ENCODE assay signal across 20 mouse cellular contexts in genomic region chr7:34663145-34663544, GRCm38 (mm10). TPM values are rescaled to one million over a fixed set of nuclear protein-coding genes. Genes with fewer than 3 reads are reported as not detected.
"Had no signal": no experiment of that assay in that cellular context is flagged by ENCODE, and none has a peak within 500 bp of the region (broad histone marks: within the 10 kb centered on the region; RNA-seq: fewer than 3 reads in every experiment).

No protein-coding gene starts in this region.

- ATAC-seq: liver, postnatal 0 days; lung, postnatal 0 days; midbrain, embryonic 15.5 days had no signal

- DNase-seq: liver, postnatal 0 days; lung, adult 2 months; lung, postnatal 14 days; lung, postnatal 36 days; retina, postnatal 1 day; right cerebral cortex, adult 18-20 months; right cerebral cortex, postnatal 25 days; right cerebral cortex, postnatal 4 days; spleen, adult 18-20 months; thymus, adult 18-20 months; thymus, postnatal 14 days; thymus, postnatal 36 days had no signal

- H3K36me3 ChIP-seq: liver, embryonic 15.5 days; lung, embryonic 15.5 days; midbrain, embryonic 15.5 days; neural tube, embryonic 13.5 days had no signal

- H3K27ac ChIP-seq: liver, embryonic 15.5 days; lung, embryonic 15.5 days; macrophage; midbrain, embryonic 15.5 days had no signal

- H3K9me3 ChIP-seq: liver, embryonic 15.5 days; lung, embryonic 15.5 days; midbrain, embryonic 15.5 days; neural tube, embryonic 13.5 days had no signal

- H3K4me3 ChIP-seq: liver, embryonic 15.5 days; lung, embryonic 15.5 days; megakaryocyte, embryonic 14.5 days; midbrain, embryonic 15.5 days; neural tube, embryonic 13.5 days had no signal

- H3K4me1 ChIP-seq: liver, embryonic 15.5 days; lung, embryonic 15.5 days; megakaryocyte, embryonic 14.5 days had no signal

- H3K9ac ChIP-seq: liver, embryonic 15.5 days; liver, postnatal 0 days; lung, embryonic 15.5 days; midbrain, embryonic 15.5 days; neural tube, embryonic 13.5 days had no signal

- H3K4me2 ChIP-seq: liver, embryonic 15.5 days; lung, embryonic 15.5 days; midbrain, embryonic 11.5 days; midbrain, embryonic 15.5 days; neural tube, embryonic 13.5 days had no signal

- H3K27me3 ChIP-seq: liver, embryonic 15.5 days; lung, embryonic 15.5 days; midbrain, embryonic 15.5 days; neural tube, embryonic 13.5 days had no signal

RNA-seq across cellular contexts. Expression of gene Kctd15, which starts 6.6 kb away (rescaled TPM):
- polyA plus RNA-seq: macrophage had no signal
